Mouse (Mus musculus) right cerebral cortex, postnatal 25 days (tissue): Measurements from ENCODE around the gene Fcgbp.
"Not testable (repeated sequence)": the region's sequence is repeated elsewhere in the genome, so short reads cannot be mapped to it uniquely, and the experiment has no call there.

Source experiments
- DNase-seq: peaks from one replicate; pipeline ENCODE4 v3.0.0; 2022

Fcgbp gene

DNA sequence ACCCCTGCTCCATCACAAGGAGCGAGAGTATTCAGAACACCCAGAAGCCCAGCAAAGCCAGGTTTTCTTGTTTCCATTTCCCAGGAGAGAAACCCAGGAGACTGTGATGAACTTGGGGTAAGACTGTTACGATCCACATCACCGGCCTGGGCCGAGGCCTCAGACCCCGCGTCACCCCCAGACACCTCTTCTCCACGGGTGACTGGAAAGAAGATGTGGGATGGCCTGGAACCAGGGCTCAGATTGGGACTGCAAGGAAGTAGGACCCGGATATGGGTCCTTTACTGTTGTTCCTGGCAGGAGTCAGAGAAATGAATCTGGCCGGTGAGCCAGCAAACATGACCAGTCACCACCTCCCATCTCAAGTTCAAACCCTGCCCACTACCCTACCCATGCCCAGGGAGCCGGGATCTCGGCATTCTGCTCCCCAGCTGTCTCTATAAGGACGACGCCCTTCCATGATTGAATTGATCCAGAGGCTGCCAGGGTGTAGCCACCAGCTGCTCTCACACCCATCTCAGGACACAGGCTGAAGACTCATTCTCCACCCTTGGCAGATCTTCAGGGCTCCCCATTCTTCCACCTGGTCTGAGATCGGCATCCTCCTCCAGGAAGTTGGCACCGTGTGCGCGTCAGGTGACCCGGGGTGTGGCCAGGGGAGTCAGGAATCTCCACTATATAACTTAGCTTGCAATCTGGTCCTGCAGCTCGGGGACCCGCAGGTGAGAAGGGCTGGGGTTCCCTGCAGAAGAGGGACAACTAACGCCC, at the start of gene Fcgbp:
Gene Fcgbp, plus strand, starts transcription at position 706 of the 768 bp plus-strand sequence.
- no peak for DNase-seq

GRCm38 (mm10) chr7:28044524-28044923, 26.5 kb upstream of the Fcgbp start:
- DNase-seq: no peak

GRCm38 (mm10) chr7:28049476-28050409, 21.3 kb upstream of the Fcgbp start, which contains the start of gene Psmc4:
Psmc4 (minus strand) TSS chr7:28050101.
- peak; percentile 98 for DNase-seq

- no peak for DNase-seq
These were observed 20.5 kb upstream of the Fcgbp start for GRCm38 (mm10) chr7:28050584-28050983.

- DNase-seq: no peak
These were observed 17.7 kb upstream of the Fcgbp start for GRCm38 (mm10) chr7:28053046-28053930.

GRCm38 (mm10) chr7:28059972-28060371, 11.1 kb upstream of the Fcgbp start:
- no peak for DNase-seq

DNA sequence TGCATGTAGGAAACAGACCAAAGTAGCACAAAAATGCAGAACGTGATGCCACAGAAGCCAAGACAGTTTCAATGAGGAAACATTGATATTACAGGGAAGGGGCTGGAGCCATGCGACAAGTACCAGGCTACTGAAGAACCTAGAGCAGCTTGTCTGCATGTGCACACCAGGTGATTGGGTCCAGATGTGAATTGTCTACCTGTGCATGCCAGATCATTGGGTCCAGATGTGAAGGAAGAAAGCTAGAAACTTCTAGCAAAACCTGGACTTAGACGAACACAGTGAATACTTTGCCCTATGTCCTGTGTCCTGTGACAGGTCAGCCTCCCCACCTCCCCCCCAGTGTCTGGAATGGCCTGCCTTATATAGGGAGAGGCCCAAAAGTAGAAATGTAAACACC, 2.4 kb upstream of the Fcgbp start:
- DNase-seq: no peak

- DNase-seq: no peak
These were observed 1.4 kb upstream of the Fcgbp start for GRCm38 (mm10) chr7:28069546-28070172.

DNA sequence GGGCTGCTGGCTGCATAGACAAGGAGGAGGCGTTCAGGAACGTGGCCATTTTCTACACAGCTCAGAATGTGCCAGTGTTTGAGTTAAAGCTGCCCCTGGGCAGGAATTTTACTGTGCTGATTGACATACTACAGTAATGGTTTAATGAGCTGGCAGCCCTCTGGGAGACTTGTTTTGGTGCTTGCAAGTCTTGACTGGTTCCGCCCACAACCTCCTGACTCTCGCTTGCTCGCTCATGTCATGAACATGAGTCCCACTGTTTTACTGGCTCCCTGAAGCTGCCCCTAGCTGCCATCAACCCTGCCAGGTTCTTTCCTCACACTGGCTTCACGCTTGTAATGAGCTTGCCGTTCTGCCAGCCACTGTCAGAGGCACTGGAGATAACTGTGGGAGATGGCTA, 13.2 kb downstream of the Fcgbp start:
- peak; percentile 22 for DNase-seq

- DNase-seq: no peak
These were observed 15.2 kb downstream of the Fcgbp start for GRCm38 (mm10) chr7:28086236-28086635.

DNA sequence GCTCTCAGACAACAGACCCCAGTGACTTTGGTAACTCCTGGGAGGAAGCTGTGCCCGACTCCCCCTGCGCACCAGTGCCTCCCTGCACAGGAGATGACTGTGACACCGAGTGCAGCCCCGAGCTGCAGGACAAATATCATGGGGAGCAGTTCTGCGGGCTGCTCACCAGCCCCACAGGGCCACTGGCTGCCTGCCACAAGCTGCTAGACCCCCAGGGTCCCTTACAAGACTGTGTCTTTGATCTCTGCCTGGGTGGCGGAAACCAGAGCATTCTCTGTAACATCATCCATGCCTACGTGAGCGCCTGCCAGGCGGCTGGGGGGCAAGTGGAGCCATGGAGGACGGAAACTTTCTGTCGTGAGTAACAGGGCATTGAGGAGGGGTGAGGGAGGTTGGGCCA, 22.5 kb downstream of the Fcgbp start:
- no peak for DNase-seq

DNA sequence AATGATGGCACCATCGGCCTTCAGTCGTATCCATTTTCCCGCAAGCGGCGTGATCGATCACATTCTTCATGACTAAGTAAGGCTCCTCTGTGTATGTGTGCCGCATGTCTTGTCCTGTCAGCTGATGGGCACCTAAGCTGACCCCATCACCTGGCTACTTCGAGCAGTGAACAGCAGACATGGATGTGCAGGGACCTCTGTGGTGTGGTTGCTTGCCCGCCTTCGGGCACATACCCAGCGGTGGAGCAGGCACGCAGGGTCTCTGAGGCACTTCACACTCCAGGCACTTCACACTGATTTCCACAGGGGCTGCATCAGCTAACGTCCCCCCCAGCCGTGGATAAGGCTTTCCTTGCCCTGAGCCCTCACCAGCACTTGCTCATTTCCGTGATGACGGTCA, 28.1 kb downstream of the Fcgbp start:
- DNase-seq: no peak

DNA sequence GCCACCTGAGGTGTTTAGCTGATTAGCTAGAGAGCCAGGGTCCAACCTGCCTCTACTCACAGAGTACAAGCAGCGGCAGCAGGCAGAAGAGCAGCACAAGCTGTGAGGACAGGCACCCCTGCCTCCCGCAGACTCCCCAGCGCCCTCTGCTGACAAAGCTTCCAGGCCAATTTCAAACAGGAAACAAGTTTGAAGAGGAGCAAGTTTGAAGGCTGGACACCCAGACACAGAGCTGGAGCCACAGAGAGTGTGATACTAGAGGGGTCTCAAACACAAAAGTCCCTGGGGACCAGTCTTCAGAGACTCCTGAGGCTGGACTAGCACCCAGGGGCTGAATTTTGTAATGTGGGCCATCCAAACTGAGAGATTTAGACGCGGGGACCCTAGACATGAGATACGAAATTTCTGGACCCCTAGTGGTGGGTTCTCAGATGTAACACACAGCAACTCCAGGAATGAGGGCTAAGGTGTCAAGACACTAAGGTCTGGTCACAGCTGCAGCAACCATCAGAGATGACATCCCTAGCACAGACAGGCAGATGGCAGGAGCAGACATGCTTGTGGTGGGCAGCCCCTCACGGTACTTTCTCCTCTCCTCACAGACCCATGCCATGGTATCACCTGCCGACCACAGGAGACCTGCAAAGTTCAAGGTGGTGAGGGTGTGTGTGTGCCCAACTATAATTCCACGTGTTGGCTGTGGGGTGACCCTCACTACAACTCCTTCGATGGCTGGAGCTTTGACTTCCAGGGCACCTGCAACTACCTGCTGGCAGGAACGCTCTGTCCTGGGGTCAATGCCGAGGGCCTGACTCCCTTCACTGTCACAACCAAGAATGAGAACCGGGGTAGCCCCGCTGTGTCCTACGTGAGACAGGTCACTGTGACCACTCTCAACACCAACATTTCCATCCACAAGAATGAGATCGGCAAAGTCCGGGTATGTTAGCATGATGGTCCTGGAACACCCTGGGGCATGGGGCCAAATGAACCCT, 29.9 kb downstream of the Fcgbp start:
- DNase-seq: no peak

DNA sequence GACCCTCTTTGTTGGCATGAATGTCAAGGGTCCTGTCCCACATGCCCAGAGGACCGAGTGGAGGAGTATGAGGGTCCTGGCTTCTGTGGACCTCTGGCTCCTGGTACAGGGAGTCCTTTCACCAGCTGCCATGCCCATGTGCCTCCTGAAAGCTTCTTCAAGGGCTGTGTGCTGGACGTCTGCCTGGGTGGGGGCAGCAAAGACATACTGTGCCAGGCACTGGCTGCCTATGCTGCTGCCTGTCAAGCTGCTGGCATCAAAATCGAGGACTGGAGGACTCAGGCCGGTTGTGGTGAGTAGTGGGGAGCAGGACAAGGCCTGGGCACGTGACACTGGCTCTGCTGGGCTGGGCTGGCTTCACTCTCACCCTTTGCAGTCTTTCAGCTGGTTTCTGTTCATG, 31.9 kb downstream of the Fcgbp start:
- DNase-seq: not testable (repeated sequence)

DNA sequence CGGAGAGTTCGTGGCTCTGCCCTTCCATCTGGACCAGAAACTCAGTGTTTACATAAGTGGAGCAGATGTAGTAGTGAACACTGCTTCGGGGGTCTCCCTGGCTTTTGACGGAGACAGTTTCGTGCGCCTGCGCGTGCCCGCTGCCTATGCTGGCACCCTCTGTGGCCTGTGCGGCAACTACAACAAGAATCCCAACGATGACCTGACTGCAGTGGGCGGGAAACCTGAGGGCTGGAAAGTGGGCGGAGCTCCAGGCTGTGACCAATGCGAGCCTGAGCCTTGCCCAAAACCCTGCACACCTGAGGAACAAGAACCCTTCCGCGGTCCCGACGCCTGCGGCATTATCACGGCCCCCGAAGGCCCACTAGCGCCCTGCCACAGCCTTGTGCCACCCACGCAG, 33.6 kb downstream of the Fcgbp start:
- no peak for DNase-seq

DNA sequence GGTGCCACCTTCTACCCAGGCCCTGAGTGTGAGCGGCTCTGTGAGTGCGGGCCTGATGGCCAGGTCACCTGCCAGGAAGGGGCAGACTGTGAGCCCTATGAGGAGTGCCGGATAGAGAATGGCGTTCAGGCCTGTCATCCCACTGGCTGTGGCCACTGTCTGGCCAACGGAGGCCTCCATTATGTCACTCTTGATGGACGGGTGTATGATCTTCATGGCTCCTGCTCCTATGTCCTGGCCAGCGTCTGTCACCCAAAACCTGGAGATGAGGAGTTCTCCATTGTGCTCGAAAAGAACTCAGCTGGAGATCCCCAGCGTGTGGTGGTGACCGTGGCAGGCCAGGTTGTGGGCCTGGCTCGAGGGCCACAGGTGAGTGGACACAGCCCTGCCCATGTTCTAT, 35.2 kb downstream of the Fcgbp start:
- no peak for DNase-seq

DNA sequence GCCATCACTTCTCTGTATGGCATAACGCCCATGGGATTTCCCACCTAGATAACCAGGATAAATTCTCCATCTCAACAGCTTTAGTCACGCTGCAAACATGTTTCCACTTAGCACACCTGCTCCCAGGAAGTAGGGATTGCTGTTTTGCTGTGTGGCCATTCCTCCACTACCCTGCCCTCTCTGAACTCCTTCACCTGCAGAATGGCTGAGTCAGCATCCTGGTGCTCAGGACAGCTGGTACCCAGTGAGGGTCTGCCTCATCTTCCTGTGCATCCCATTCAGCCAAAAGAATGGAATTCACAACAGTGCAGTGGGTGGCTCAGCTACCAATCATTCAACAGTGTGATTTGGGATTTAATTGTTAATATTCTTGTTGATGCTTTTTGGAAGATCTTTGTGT, 43.6 kb downstream of the Fcgbp start:
- DNase-seq: no peak

GRCm38 (mm10) chr7:28129166-28129565, 58.1 kb downstream of the Fcgbp start, which contains the start of gene 9530053A07Rik:
9530053A07Rik (plus strand) TSS chr7:28129466.
- no peak for DNase-seq

- DNase-seq: peak; percentile 13
These were observed 66.6 kb downstream of the Fcgbp start for GRCm38 (mm10) chr7:28137613-28138012.

DNA sequence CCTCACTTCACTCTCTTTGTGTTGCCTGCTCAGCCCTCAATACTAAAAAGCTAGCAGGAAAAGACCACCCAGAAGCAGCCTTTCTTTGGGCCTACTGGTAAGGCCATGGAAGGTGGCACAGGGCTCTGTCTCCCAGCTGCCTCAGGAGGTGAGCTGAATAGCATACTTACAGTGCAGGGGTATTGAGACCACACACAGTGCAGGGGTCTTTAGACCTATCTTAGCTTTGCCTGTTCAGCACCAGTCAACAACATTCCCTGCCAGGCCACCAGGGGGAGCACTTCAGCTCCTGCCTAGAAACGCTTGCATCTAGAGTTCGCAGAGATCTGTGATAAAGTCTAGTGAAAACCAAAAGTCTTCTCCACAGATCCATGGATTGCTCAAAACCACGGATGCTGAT, 77.2 kb downstream of the Fcgbp start:
- DNase-seq: peak; percentile 42

- no peak for DNase-seq
These were observed 78.8 kb downstream of the Fcgbp start for GRCm38 (mm10) chr7:28149841-28150240.
